Mouse (Mus musculus) 3134 (cell line): ENCODE measurements around the gene Dnajc8.

Source experiments
- DNase-seq: peaks from one replicate; pipeline ENCODE4 v3.0.0-alpha.2; 2011; ENCODE audit warnings: low spot score; ENCODE audit not compliant: insufficient read length; ENCODE audit errors: extremely low read depth

The Dnajc8 gene

DNA sequence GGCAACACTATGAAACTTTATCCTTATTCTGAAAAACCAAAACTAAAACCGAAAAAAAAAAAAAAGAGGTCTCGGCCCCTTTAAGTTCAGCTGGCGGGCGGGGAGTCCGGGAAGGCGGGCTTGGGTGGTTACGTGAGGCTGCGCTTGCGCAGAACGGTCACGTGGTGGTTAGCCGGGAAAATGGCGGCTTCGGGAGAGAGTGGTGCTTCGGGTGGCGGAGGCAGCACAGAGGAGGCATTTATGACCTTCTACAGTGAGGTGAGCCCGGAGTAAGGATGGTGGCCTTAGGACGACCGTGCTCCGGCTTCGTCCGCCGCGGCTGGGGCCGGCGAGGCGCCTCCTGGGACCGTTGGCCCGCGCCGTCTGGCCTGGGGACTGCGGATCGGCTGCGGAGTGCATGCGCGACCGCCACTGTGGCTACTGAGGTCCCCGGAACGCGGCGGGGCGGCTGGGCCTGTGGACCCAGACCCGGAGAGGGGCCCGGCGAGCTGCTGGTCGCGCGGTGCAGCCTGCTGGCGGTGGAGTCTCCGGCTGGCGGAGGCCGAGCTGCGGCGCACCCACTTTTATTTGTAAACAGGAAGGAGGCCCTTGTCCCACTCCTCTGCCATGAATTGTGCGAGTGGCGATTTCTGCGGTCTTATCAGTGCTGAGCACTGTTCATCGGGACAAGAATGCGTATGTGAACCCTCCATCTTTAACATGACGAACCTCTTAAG is at the start of gene Dnajc8:
Dnajc8 (plus strand) TSS at position 145 of the 716 bp plus-strand sequence.
- peak; percentile 87 for DNase-seq

DNA sequence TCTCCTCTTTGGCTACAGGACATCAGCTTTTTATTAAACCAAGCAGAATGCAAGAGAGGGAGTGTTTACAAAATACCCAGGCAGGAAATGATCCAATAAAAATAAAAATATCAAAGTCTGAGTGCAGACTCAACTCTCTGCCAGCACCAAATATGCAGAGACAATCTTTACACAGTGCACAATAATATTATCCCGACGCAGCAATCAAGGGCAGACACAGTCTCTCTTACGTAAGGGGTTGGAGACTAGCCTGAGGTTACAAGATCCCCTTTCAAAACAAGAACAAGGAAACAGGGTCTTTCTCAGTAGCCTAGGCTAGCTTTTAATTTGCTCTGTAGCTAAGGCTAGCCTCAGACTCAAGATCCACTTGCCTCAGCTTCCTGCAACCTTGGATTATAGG is 46.8 kb upstream of the Dnajc8 start:
- no peak for DNase-seq

DNA sequence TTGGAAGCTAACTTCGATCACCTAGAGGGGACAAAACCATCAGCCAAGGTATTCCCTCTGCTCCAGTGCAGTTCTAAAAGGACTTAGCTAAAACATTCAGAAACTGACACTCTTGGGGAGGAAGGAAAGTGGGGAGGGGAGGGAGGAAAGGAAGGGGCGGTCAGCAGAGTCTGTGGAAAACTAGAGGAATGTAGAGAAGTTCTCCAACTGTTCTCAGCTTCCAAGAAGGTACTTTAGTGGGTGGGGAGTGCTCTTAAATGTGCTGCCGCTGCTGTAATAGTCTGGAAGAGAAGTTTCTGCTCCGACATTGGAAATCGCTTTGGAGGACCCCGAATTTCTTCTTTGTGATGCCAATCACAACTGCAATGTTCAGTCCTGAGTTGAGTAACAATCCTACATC is 46.4 kb upstream of the Dnajc8 start:
- DNase-seq: no peak

DNA sequence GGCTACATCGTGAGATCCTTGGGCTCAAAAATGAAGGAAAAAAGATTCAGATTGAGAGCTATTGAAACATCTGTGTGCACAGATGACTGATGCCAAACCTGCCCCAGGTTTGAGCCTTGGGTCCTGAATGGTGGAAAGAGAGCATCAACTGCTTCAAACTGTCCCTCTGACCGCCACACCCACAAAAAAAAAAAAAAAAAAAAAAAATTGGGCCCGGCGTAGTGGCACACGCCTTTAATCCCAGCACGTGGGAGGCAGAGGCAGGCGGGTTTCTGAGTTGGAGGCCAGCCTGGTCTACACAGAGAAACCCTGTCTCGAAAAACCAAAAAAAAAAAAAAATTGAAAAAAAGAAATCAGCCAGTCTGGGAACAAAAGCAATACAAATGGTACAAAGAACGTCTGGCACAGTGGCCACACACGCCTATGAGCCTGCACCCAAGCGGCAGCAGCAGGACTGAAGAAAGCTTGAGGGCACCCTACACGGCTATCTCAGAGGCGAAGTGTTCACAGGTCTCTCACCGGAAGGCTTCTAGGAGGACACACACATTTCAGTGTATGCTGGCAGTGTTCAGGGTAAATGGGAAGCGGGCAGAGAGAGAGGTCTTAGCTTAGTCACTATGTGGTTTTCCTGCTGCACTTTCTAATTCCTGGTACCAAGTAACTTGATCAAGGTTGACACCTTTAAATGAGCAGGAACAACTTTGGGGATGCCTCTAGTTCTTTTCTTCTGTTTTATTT is 44.9 kb upstream of the Dnajc8 start:
- no peak for DNase-seq

- no peak for DNase-seq
Observed at GRCm38 (mm10) chr4:132491057-132491456, 44.3 kb upstream of the Dnajc8 start.

DNA sequence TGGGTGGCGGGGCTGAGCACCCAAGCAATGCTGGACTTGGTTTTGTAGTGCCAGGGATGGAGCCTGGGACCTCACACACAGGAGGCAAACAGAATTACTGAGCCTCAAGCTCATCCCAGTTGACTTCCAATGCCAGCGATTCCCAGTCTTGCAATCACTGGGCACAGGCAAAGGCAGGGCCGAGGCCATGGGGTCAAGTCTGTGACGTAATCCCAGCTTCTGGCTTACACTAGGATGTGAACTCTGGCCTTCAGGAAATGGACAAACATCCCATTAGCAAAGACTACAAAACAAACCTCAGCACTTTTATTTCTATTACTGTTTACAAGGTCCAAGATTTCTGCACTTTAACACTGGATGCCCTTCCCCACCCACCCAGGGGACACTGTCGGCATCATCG is 43.6 kb upstream of the Dnajc8 start:
- no peak for DNase-seq

- DNase-seq: no peak
Observed at GRCm38 (mm10) chr4:132492178-132493060, 42.9 kb upstream of the Dnajc8 start.

- no peak for DNase-seq
Observed at GRCm38 (mm10) chr4:132494271-132494918, 41.0 kb upstream of the Dnajc8 start.

GRCm38 (mm10) chr4:132501639-132502038 is 33.7 kb upstream of the Dnajc8 start:
- no peak for DNase-seq

DNA sequence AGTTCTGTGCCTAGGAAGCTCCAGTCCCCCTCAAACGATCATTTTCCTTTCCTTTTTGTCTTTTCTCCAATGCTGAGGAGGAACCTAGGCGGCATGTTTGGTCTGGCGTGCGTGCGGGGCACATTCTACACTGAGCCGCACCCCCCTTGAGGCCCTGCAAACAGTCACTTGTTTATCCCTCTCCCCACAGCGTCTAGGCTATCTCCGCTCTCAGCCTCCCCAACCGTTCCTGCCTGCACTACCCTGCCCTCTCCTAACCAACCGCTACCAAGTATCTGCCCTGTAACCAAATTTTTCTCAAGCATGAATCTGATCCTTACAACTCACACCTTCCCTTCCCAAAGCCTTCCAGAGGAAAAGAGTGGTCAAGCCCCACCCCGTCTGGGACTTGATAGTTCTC is 32.0 kb upstream of the Dnajc8 start:
- no peak for DNase-seq

DNA sequence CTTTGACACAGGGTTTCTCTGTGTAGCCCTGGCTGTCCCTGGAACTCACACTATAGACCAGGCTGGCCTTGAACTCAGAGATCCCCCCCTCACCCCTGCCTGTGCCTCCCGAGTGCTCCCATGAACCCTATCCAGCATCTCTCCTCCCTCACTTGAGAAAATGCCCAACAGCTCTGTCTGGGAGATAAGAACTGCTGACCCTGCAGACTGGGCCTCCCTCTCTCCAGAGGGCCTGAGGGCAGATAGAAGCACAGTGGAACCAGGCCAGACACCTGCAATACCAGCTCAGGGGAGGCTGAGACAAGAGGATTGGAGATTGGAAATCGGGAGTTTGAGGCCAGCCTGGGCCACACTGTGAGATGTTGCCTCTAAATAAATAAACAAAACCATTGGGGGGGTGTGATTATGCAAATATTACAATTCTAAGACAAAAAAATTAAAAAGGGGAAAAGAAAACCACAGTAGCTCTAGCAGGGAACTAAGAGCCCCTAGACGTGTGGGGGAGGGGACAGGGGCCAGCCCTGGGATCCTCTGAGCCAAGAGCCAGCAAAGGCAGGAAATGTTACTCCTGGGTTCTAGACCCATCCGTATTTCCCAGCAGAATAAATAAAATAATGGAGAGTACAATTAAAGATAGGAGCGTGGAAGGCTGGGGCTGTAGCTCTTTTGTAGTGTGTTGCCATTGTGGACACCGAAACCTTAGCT is 30.2 kb upstream of the Dnajc8 start:
- DNase-seq: no peak

DNA sequence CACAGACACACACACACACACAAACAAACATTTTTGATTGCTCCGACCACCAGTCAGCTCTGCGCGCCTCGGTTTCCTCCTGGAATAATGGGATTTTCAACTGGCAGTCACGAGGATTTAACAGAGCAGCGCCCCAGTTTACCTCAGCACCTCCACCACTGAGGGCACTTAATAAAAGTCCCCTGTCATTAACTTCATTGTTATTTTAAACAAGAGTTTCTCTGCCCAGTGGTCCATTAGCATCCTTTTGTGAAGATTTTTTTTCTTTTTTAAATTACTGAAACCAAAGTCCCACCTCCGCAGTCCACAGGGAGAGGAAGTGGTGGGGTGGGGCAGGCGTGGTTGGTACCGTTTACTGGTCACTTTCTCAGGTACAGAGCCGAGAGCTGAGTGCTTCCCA is 29.6 kb upstream of the Dnajc8 start:
- DNase-seq: no peak

- no peak for DNase-seq
Observed at GRCm38 (mm10) chr4:132506250-132506649, 29.1 kb upstream of the Dnajc8 start.

DNA sequence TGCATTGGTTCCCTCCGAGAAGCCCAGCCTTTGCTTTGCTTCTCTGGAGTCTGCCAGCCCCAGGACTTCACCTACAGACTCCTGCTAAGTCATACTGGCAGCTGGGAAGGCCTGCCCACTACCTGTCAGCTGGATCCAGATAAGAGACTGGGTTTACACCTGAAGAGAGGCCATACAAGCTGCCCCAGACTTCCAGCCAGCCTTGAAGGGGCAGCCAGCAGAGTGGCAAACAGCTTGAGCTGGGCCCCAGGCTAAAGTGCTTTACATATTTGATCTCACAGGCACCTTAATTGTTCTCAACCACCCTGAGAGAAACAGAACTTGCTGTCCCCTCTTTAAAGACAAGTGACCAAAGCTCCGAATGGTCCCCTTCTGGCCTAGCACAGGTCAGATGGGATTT is 28.1 kb upstream of the Dnajc8 start:
- DNase-seq: no peak

DNA sequence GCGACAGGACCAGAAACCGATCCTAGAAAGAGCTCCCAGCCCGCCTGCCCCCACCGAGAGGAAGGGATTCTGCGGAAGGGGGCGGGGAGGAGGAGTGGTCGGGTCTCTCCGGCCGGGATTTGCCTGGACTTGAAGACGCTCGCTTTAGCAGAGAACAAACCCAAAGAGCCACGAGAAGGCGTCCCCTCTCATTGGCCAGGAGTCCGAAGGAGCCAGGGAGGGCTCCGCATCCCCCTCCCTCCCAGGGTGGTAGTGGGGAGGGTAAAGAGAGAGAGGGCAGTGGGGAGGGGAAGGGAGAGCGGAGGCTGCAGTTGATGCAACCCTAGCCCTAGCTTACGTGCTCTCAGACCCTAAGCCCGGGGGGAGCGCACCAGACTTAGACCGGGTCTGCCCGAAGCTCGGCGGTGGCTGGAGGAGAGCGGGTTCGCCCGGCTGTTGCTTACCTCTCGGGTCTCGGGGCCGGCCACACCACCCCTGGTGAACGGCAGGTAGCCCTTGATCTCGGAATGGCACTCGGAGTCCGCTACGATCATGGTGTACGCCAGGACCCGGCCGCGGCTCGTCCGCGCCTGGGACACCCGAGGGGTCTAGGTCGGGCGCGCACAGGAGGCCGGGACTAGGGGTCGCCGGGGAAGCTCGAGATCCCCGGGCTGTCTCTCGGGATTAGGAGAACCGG is 25.6 kb upstream of the Dnajc8 start:
- DNase-seq: peak; percentile 87

DNA sequence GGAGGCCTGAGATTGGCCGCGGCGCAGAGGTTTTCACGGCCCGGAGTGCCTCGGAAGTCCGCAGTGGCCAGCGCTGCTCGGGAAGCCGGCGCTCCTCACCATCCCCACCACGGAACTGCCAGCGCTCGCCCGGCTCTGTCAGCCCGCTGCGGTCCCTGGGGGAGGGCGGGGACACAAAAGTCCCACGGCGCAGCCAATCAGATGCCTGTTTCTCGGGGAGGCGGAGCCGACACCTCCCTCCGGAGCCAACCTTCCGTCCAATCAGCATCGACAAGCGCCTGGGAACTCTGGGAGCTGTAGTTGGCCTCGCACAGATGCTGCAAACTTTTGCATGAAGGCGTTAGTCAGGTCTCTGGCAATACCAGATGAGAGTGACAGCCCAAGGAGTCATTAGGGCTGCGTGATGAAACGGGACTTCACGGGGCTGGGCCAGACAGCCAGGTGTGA is 25.0 kb upstream of the Dnajc8 start, which contains the start of gene Sesn2:
Sesn2 (minus strand) TSS at position 150 of the 447 bp plus-strand sequence.
- peak; percentile 98 for DNase-seq

DNA sequence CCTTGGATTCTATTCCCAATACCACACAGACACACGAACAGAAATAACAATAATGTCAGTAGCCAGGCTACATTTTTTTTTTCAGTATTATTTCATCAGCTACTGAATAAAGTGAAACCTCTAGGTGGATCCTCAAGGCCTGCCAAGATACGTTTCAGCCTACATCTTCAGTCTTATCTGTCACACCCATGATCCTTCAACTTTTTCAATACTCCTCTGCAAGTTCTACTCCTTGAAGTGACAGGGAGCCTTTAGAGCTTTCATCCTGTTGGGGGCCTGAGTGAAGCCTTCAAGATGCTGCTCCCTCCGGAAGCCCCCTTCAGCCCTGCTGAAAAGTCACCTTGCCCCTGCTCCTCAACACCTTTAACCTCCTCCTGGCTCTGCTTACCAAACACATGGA is 23.3 kb upstream of the Dnajc8 start:
- DNase-seq: no peak

- DNase-seq: peak; percentile 84
Observed at GRCm38 (mm10) chr4:132513395-132514273, 21.7 kb upstream of the Dnajc8 start.
